12 mouse cellular contexts compared by ENCODE assay signal in the genomic region with DNA sequence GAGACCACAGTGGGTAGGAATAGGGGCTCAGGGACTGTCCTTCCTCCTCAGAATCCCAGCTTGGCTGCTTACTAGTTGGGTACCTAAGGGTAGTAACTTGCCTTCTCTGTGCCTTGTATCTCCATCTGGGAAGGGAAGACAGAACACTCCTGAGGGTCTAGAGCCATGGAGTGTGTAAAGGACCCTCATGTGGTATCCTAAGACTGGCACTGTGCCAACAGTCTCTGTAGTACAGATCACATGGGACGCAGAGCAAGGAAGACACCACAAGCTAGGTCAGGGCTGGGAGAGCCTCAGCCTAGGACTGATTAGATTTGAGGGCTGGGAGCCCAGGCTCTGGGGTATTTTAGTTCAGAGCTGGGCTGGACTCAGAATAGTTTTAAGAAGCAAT. TPM values are rescaled to one million over a fixed set of nuclear protein-coding genes. Genes with fewer than 3 reads are reported as not detected.
DNase-seq lines count a peak whose midpoint lies in the region; ATAC-seq lines count a peak whose summit lies in the region.
"Had no signal": no experiment of that assay in that cellular context is flagged by ENCODE, and none has a peak within 500 bp of the region (broad histone marks: within the 10 kb centered on the region; RNA-seq: fewer than 3 reads in every experiment).

No protein-coding gene starts in this region.

- no peak for ATAC-seq in heart, embryonic 15.5 days (replicated peaks; ENCODE audit: insufficient number of reproducible peaks, insufficient read depth, low FRiP score, low read depth)
- ATAC-seq in lung, embryonic 16.5 days (ENCODE audit: low read depth), result peak; percentile 26; the same call in 1 of the 2 replicates
- ATAC-seq in forebrain, embryonic 13.5 days, result peak; percentile 41
- ATAC-seq in neural tube, embryonic 14.5 days (ENCODE audit: low read depth), result peak; percentile 4; the same call in 1 of the 2 replicates

- 24% methylated on average over 1 of the region's 1 CpGs for WGBS in heart, embryonic 15.5 days
- 32% methylated on average over 1 of the region's 1 CpGs for WGBS in lung, embryonic 16.5 days
- WGBS in forebrain, embryonic 13.5 days, result 48% methylated on average over 1 of the region's 1 CpGs
- 50% methylated on average over 1 of the region's 1 CpGs for WGBS in neural tube, embryonic 14.5 days

- no peaks in the 10 kb centered on the region for H3K27me3 ChIP-seq in heart, embryonic 15.5 days
- no peaks in the 10 kb centered on the region for H3K27me3 ChIP-seq in lung, embryonic 16.5 days (ENCODE audit: control insufficient read depth, insufficient read depth, low read depth, low read length)
- no peaks in the 10 kb centered on the region for H3K27me3 ChIP-seq in forebrain, embryonic 13.5 days
- H3K27me3 ChIP-seq in neural tube, embryonic 14.5 days (ENCODE audit: control insufficient read depth, insufficient read depth, low read length), result no peaks in the 10 kb centered on the region
- H3K27me3 ChIP-seq: CH12.LX; kidney, embryonic 15.5 days had no signal

- H3K4me3 ChIP-seq in heart, embryonic 15.5 days, result no peak overlapping the region
- no peak overlapping the region for H3K4me3 ChIP-seq in lung, embryonic 16.5 days (ENCODE audit: low read length)
- no peak overlapping the region for H3K4me3 ChIP-seq in forebrain, embryonic 13.5 days
- H3K4me3 ChIP-seq in neural tube, embryonic 14.5 days (ENCODE audit: low read depth, low read length), result no peak overlapping the region
- H3K4me3 ChIP-seq: kidney, embryonic 15.5 days; left cerebral cortex, adult 2 months had no signal

- peaks cover 21% of the 10 kb centered on the region for H3K4me1 ChIP-seq in heart, embryonic 15.5 days (replicated peaks)
- H3K4me1 ChIP-seq in lung, embryonic 16.5 days (replicated peaks; ENCODE audit: control insufficient read depth, insufficient read depth, low read length), result peaks cover 9% of the 10 kb centered on the region; the same call in 1 of the 2 replicates
- peaks cover 17% of the 10 kb centered on the region for H3K4me1 ChIP-seq in forebrain, embryonic 13.5 days
- H3K4me1 ChIP-seq in neural tube, embryonic 14.5 days (ENCODE audit: control insufficient read depth, insufficient read depth, low read length), result 0 out of 2 replicates have a peak, but pooled peaks cover 3% of the 10 kb centered on the region

- H3K9ac ChIP-seq in heart, embryonic 15.5 days, result no peak overlapping the region
- H3K9ac ChIP-seq in lung, embryonic 16.5 days (ENCODE audit: low read length), result no peak overlapping the region
- H3K9ac ChIP-seq in forebrain, embryonic 13.5 days, result no peak overlapping the region
- no peak overlapping the region for H3K9ac ChIP-seq in neural tube, embryonic 14.5 days (replicated peaks; ENCODE audit: low read depth, low read length)
- H3K9ac ChIP-seq: kidney, embryonic 15.5 days; liver, postnatal 0 days had no signal

- no peaks in the 10 kb centered on the region for H3K9me3 ChIP-seq in heart, embryonic 15.5 days (replicated peaks)
- H3K9me3 ChIP-seq in lung, embryonic 16.5 days (ENCODE audit: control insufficient read depth, low read length), result no peaks in the 10 kb centered on the region
- H3K9me3 ChIP-seq in forebrain, embryonic 13.5 days (replicated peaks), result no peaks in the 10 kb centered on the region
- no peaks in the 10 kb centered on the region for H3K9me3 ChIP-seq in neural tube, embryonic 14.5 days (ENCODE audit: control insufficient read depth, low read length)
- H3K9me3 ChIP-seq: kidney, embryonic 15.5 days had no signal

- DNase-seq in heart, adult 8-10 months (ENCODE audit: low spot score), result no peak
- no peak for DNase-seq in lung, adult 18-20 months
- DNase-seq in thymus, postnatal 0 days (ENCODE audit: low spot score), result no peak
- DNase-seq in ovary, adult 18-20 months (ENCODE audit: low spot score), result no peak
- DNase-seq: liver, postnatal 0 days had no signal

- peak overlapping the region; percentile 31; the same call in 1 of the 2 replicates for H3K27ac ChIP-seq in heart, embryonic 15.5 days
- H3K27ac ChIP-seq in lung, embryonic 16.5 days (ENCODE audit: low read length), result no peak overlapping the region
- H3K27ac ChIP-seq in forebrain, embryonic 13.5 days, result peak overlapping the region; percentile 51
- H3K27ac ChIP-seq in neural tube, embryonic 14.5 days (ENCODE audit: low read depth, low read length), result no peak overlapping the region
- H3K27ac ChIP-seq: kidney, embryonic 15.5 days; left cerebral cortex, adult 2 months had no signal

- no peak overlapping the region for H3K4me2 ChIP-seq in heart, embryonic 15.5 days
- no peak overlapping the region for H3K4me2 ChIP-seq in lung, embryonic 16.5 days (ENCODE audit: low read depth, low read length)
- H3K4me2 ChIP-seq in forebrain, embryonic 13.5 days, result no peak overlapping the region
- H3K4me2 ChIP-seq in neural tube, embryonic 14.5 days (ENCODE audit: low read depth, low read length), result no peak overlapping the region
- H3K4me2 ChIP-seq: kidney, embryonic 15.5 days had no signal

- H3K36me3 ChIP-seq in heart, embryonic 15.5 days, result no peaks in the 10 kb centered on the region
- H3K36me3 ChIP-seq in lung, embryonic 16.5 days (ENCODE audit: control insufficient read depth, insufficient read depth, low read length), result no peaks in the 10 kb centered on the region
- peaks cover 12% of the 10 kb centered on the region; the same call in 1 of the 2 replicates for H3K36me3 ChIP-seq in forebrain, embryonic 13.5 days (ENCODE audit: poor library complexity, severe bottlenecking)
- H3K36me3 ChIP-seq in neural tube, embryonic 14.5 days (ENCODE audit: control insufficient read depth, insufficient read depth, low read length), result 0 out of 2 replicates have a peak, but pooled peaks cover 5% of the 10 kb centered on the region
- H3K36me3 ChIP-seq: kidney, embryonic 15.5 days had no signal

RNA-seq across cellular contexts. Expression of gene Ntpcr, which starts 27.3 kb away (rescaled TPM):
- polyA plus RNA-seq in heart, embryonic 15.5 days (2015; fragmentation: Nextera tagmentation; extraction: Ambion mirVana), result 25.0 and 28.2 TPM in 2 replicates
- 10 to 100 TPM; 14.6 to 18.4 (median 16.3) TPM for total RNA-seq in heart, adult 8-10 months (2022)
- polyA plus RNA-seq in lung, embryonic 16.5 days (2015; fragmentation: Nextera tagmentation; extraction: Ambion mirVana), result 31.4 and 35.5 TPM in 2 replicates
- 19.6 and 23.4 TPM in 2 replicates for polyA plus RNA-seq in forebrain, embryonic 13.5 days (2015; fragmentation: Nextera tagmentation; extraction: Ambion mirVana)
- 36.9 and 39.8 TPM in 2 replicates for polyA plus RNA-seq in neural tube, embryonic 14.5 days (2014; fragmentation: Nextera tagmentation; extraction: Ambion mirVana)
- polyA plus RNA-seq in thymus, postnatal 0 days (2015; fragmentation: Nextera tagmentation; extraction: Ambion mirVana), result 32.2 and 38.2 TPM in 2 replicates

Comparison
In these comparisons a context has a peak if more than half of its experiments do, and no peak if none do; other contexts are left out.
1. H3K27ac ChIP-seq: peak in heart, embryonic 15.5 days (single experiment) and forebrain, embryonic 13.5 days (single experiment); none in lung, embryonic 16.5 days (single experiment) and neural tube, embryonic 14.5 days (single experiment).